Mouse (Mus musculus) forebrain, embryonic 13.5 days (tissue): ENCODE measurements around the gene Mcrip2. TPM values are rescaled to one million over a fixed set of nuclear protein-coding genes. Genes with fewer than 3 reads are reported as not detected.

Experiments used
- ATAC-seq: fragments of 200-750 bp; cut with Nextera tagmentation; 2 replicates; pipeline ENCODE4 v1.8.0; 2017
- H3K27ac ChIP-seq: fragments of 300-500 bp; sonication (generic); 2 replicates; pipeline ENCODE4 v1.5.1; 2015; ENCODE audit warnings: inconsistent platforms, mild to moderate bottlenecking, moderate library complexity
- H3K27me3 ChIP-seq: fragments of 300-500 bp; sonication (generic); 2 replicates; pipeline ENCODE4 v1.6.1; 2015; ENCODE audit warnings: mild to moderate bottlenecking, inconsistent platforms
- H3K36me3 ChIP-seq: fragments of 300-500 bp; sonication (generic); 2 replicates; pipeline ENCODE4 v1.6.1; 2015; ENCODE audit warnings: mild to moderate bottlenecking, inconsistent platforms; ENCODE audit not compliant: poor library complexity, severe bottlenecking
- H3K4me1 ChIP-seq: fragments of 300-500 bp; sonication (generic); 2 replicates; pipeline ENCODE4 v1.6.1; 2015; ENCODE audit warnings: inconsistent platforms
- H3K4me2 ChIP-seq: fragments of 300-500 bp; sonication (generic); 2 replicates; pipeline ENCODE4 v1.6.1; 2015; ENCODE audit warnings: inconsistent platforms, mild to moderate bottlenecking, moderate library complexity
- H3K4me3 ChIP-seq: fragments of 300-500 bp; sonication (generic); 2 replicates; pipeline ENCODE4 v1.5.1; 2015; ENCODE audit warnings: mild to moderate bottlenecking, inconsistent platforms
- H3K9ac ChIP-seq: fragments of 300-500 bp; sonication (generic); 2 replicates; pipeline ENCODE4 v1.6.1; 2015; ENCODE audit warnings: mild to moderate bottlenecking, inconsistent platforms
- H3K9me3 ChIP-seq: fragments of 300-500 bp; sonication (generic); replicated peaks from 2 replicates; pipeline ENCODE4 v1.6.1; 2016; ENCODE audit warnings: inconsistent platforms
- WGBS: fragments of 180-500 bp; shearing (Covaris S2); methylation state at CpG from one replicate; pipeline ENCODE4 v1.1.7; 2015; 5-methylcytosine and 5-hydroxymethylcytosine counted together
- polyA plus RNA-seq: library from polyadenylated mRNA; unstranded; fragments of >200 nt; fragmentation: Nextera tagmentation; extraction: Ambion mirVana; gene quantifications from 2 replicates; pipeline ENCODE4 v1.2.1, GENCODE M21; 2015

The Mcrip2 gene
- polyA plus RNA-seq, 1 experiment from 2014 or later, result 12.9 TPM

DNA sequence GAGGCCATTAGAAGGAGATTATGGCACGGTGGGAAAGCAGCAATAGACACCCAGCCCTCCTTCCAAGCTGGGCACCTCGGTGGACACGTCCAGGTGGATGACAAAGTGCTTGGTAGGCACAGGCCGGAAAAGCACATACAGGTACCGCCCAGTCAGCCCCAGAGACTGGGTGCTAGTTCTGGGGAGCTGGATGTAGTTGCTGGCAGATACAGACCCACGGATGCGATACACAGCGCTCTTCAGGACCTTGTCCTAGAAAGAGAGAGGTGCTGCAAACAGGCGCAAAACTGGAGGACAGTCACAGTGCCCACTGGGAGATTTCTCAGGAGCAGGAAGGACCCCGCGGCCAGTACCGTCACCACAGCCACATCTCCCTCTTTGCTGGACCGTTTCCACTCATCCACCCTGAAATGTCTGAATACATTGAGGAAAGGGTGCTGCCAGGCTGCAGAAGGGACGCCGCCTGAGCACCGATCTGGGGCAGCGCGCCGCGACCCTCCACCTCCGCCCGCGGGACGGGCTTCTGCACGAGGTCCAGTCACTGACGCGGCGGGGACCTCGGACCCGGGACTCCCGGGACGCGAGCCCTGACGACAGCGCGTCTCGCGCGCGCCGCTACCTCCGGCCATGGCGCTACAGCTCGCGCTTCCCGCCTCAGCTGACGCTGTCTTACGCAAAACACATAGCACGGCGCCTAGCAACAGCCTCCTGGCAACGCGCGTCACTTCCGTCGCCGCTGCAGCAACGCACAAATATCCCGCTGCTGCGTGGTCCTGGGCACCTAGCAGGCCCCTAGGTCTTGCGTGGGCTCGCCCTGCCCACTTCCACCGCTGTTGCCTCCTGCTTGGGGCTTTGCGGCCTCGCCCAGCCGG is 7.5 kb downstream of the Mcrip2 start, which contains the start of gene Wdr90:
Wdr90 (minus strand) TSS at position 670 of the 872 bp plus-strand sequence.
- 4% methylated on average over 64 of the region's 65 CpGs for WGBS
- peak within 1 kb of the TSS; percentile 87 for H3K4me2 ChIP-seq
- H3K9ac ChIP-seq, result peak within 1 kb of the TSS; percentile 84
- H3K27ac ChIP-seq, result peak within 1 kb of the TSS; percentile 68
- peak within 1 kb of the TSS; percentile 65 for H3K4me3 ChIP-seq
- peaks cover 24% of the 10 kb centered on the region for H3K4me1 ChIP-seq
- ATAC-seq, result peak; percentile 97
- no peaks in the 10 kb centered on the region for H3K27me3 ChIP-seq
- H3K36me3 ChIP-seq, result no peaks in the 10 kb centered on the region
- no peaks in the 10 kb centered on the region for H3K9me3 ChIP-seq

DNA sequence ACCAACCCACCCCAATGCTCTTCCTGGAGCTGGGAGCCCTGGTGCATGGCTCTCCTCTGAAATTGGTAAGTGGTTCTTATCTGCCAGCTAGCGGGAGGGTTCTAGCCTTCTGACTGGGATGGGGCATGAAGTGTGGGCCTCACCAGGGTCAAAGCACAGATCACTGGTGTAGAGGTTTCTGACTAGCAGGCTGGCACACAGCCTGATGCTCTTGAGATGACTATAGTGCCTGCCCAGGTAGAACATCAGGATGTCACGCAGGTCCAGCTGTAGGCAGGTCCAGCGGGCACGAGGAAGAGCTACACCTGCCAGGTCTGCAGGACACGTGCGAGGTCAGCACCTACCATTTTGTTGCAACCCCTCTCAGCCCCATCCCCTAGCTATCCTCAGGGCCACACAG is 8.3 kb downstream of the Mcrip2 start:
- WGBS, result 91% methylated on average over 6 of the region's 6 CpGs
- peak overlapping the region; percentile 65 for H3K4me3 ChIP-seq
- peaks cover 3% of the 10 kb centered on the region for H3K36me3 ChIP-seq
- H3K9ac ChIP-seq, result peak overlapping the region; percentile 84
- H3K9me3 ChIP-seq, result no peaks in the 10 kb centered on the region
- peaks cover 24% of the 10 kb centered on the region for H3K4me1 ChIP-seq
- no peaks in the 10 kb centered on the region for H3K27me3 ChIP-seq
- H3K4me2 ChIP-seq, result peak overlapping the region; percentile 87
- H3K27ac ChIP-seq, result no peak overlapping the region
- ATAC-seq, result no peak

DNA sequence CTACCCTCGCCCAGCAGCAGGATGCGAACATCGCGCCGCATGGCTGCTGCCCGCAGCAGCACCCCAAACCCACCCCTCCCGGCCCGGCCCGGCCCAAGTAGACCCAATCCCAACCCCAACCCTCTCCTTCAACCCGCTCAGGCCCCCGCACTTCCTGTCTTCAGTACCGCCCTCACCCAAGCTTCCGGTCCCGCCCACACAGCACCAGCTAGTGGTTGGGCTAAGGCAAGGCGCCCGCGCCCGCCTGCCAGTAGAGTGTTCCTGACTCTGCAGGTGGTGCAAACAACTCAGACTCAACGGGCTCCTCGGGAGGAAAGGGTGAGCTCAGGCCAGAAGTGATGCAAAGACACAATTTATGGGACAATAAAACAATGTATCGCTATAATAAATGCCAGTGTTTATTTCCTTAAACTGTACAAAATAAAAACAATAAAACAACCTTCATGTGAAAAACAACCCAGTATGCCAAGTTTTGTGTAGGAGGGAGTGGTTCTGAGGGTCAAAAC is 24.1 kb downstream of the Mcrip2 start, which contains the start of gene Rhot2:
Rhot2 (minus strand) TSS at position 456 of the 506 bp plus-strand sequence.
- no peaks in the 10 kb centered on the region for H3K9me3 ChIP-seq
- H3K27me3 ChIP-seq, result no peaks in the 10 kb centered on the region
- H3K4me1 ChIP-seq, result peaks cover 17% of the 10 kb centered on the region
- peak; percentile 96 for ATAC-seq
- peak within 1 kb of the TSS; percentile 74 for H3K9ac ChIP-seq
- H3K4me2 ChIP-seq, result peak within 1 kb of the TSS; percentile 96
- 1% methylated on average over 21 of the region's 21 CpGs for WGBS
- peak within 1 kb of the TSS; percentile 66 for H3K27ac ChIP-seq
- H3K4me3 ChIP-seq, result peak within 1 kb of the TSS; percentile 73
- peaks cover 66% of the 10 kb centered on the region for H3K36me3 ChIP-seq

DNA sequence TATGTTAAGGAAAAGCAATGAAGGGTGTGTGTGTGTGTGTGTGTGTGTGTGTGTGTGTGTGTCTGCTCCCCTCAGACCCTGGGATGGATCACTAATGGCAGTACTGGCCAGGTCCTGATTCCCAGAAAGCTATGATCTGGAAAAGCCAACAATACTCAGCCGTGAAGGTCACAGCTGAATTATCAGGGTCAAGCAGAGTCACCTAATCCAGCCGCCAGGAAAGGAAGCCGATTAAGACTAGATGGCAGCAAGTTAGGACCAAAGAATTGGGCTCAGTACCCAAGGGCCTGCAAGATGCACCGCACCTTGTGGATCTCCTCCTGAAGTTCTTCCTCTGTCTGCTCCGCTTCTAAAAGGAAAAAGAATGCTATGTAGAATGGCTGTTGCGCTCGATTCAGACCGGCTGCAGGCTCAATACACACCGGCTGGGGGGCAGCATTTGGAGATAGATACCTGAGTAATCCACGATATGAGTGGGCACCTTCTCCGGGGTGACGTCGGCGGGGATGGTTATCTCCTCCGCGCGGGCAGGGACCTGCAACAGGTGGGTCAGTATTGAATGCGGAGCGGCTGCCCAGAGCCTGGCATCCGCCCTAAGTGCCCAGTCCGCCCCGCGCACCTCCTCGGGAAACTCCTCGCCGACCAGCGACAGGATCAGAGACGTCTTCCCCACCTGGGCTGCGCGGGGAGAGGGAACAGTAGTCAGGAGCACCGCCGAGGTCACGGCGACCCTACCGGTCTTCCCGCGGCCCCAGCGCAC is 24.7 kb downstream of the Mcrip2 start:
- H3K4me3 ChIP-seq, result peak overlapping the region; percentile 73
- no peak; the same call in none of the 2 replicates for ATAC-seq
- peak overlapping the region; percentile 66 for H3K27ac ChIP-seq
- H3K36me3 ChIP-seq, result peaks cover 66% of the 10 kb centered on the region
- WGBS, result 4% methylated on average over 35 of the region's 38 CpGs
- H3K9ac ChIP-seq, result peak overlapping the region; percentile 74
- H3K9me3 ChIP-seq, result no peaks in the 10 kb centered on the region
- H3K4me1 ChIP-seq, result peaks cover 17% of the 10 kb centered on the region
- peak overlapping the region; percentile 96 for H3K4me2 ChIP-seq
- no peaks in the 10 kb centered on the region for H3K27me3 ChIP-seq

DNA sequence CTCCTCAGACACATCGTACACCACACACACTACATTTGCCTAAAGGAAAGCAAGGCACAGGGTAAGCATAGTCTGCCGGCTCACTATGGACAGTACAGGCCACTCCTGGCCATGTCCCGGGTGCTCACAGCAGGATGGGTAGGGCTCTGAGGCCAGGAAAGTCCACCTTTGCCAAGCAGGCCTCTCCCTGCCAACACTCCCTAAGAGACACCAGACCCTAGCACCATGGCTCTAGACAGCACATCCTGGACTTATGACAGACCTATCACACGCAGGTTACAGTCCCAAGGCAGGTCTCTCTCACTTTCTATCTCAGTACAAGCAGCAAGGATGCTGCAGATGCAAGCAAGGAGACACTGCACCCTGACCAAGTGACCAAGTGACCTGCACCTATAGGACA is 25.4 kb downstream of the Mcrip2 start:
- Histone ChIP-seq H3K36me3 (peaks cover 63% of the 10 kb centered on the region), H3K27ac (no peak overlapping the region), H3K4me2 (peak overlapping the region; percentile 96), H3K4me1 (peaks cover 18% of the 10 kb centered on the region), H3K27me3 (no peaks in the 10 kb centered on the region), H3K4me3 (peak overlapping the region; percentile 73), H3K9me3 (no peaks in the 10 kb centered on the region), H3K9ac (peak overlapping the region; percentile 74)
- ATAC-seq, result no peak
- WGBS, result 95% methylated on average over 4 of the region's 4 CpGs

DNA sequence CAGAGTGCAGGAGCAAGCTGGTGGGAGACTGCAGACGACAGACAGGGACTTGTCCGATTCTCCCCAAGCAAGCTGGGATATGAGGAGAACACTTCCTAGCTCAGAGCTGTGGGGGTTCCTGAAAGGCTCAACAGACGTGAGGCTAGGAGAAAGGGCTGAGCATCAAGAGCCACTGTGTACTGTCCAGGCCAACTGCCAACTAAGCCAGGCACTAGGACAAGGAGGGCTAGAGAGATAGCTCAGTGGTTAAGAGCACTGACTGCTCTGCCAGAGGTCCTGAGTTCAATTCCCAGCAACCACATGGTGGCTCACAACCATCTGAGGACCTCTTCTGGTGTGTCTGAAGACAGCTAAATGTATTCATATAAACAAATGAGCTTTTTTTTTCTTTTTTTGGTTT is 26.1 kb downstream of the Mcrip2 start:
- peaks cover 25% of the 10 kb centered on the region for H3K4me1 ChIP-seq

DNA sequence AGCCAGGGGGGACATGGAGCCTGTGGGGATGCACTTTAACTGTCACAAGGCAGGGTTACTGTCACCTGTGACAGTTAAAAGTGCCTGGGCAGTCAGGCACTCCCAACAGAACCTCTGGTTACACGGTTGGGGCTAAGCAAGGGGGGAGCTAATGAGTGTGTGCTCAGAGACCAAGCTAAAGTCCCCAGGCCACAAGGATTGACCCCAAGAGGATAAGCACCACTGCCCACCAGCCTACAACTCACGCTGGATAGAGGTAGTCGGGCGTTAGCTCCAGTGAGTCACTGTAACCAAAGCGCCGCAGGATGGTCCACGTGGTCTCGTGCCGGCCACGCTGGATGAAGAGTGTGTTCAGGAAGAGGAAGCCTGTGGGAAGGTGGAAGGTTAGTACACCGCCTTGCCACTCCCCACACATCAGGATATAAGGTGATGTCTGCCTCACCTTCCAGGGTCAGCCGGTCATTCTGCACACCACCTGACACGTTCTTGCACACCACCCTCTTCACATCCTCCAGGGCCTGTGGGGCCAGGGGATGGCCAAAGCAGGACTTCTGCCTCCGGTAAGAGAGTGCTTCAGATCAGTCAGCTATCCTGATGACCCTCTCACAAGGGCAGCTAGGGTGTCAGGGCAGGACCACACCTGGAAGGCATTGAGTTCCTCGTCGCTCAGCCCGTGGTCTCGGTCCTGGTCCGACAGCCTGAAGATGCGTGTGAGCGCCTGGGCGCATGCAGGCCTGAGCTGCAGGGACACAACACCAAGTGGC is 27.3 kb downstream of the Mcrip2 start, which contains the start of gene Gm20683:
Gm20683 (minus strand) TSS at position 647 of the 764 bp plus-strand sequence.
- Histone ChIP-seq H3K27ac (no peak within 1 kb of the TSS), H3K4me3 (no peak within 1 kb of the TSS), H3K4me2 (no peak within 1 kb of the TSS), H3K9me3 (no peaks in the 10 kb centered on the region), H3K4me1 (peaks cover 37% of the 10 kb centered on the region), H3K36me3 (peaks cover 59% of the 10 kb centered on the region), H3K27me3 (no peaks in the 10 kb centered on the region), H3K9ac (0 out of 2 replicates have a peak within 1 kb of the TSS, but pooled peaks have one; percentile 8)
- 96% methylated on average over 22 of the region's 22 CpGs for WGBS
- no peak for ATAC-seq

More for the DNA sequence above, 26.1 kb downstream of the Mcrip2 start:
- H3K36me3 ChIP-seq, result peaks cover 63% of the 10 kb centered on the region
- H3K4me2 ChIP-seq, result no peak overlapping the region
- no peak for ATAC-seq
- no peaks in the 10 kb centered on the region for H3K9me3 ChIP-seq
- H3K27ac ChIP-seq, result no peak overlapping the region
- WGBS, result 82% methylated on average over 3 of the region's 3 CpGs
- H3K9ac ChIP-seq, result 0 out of 2 replicates have a peak overlapping the region, but pooled peaks have one; percentile 8
- H3K4me3 ChIP-seq, result no peak overlapping the region
- H3K27me3 ChIP-seq, result no peaks in the 10 kb centered on the region

DNA sequence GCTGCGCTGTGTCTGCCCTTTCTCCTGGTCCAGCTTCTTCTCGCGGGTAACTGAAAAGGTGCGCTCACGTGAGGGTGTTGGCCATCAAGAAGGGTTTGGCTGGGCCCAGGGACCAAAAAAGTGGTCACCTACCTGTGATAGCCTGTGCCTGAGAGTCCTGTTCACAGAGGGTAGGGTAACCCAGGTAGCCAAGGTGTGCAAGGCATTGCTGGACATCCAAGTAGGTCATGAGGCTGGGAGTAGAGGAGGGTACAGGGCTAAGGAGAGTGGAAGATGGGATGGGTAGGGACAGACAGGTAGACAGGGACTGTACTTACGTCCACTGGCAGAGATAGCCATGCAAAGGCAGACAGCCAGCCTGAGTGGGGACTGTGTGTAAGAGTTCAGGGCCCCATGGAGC is 28.0 kb downstream of the Mcrip2 start:
- Histone ChIP-seq H3K4me2 (no peak overlapping the region), H3K36me3 (peaks cover 56% of the 10 kb centered on the region), H3K9ac (no peak overlapping the region), H3K27ac (no peak overlapping the region), H3K9me3 (no peaks in the 10 kb centered on the region), H3K4me1 (peaks cover 44% of the 10 kb centered on the region), H3K4me3 (no peak overlapping the region), H3K27me3 (no peaks in the 10 kb centered on the region)
- ATAC-seq, result no peak
- 93% methylated on average over 6 of the region's 6 CpGs for WGBS

DNA sequence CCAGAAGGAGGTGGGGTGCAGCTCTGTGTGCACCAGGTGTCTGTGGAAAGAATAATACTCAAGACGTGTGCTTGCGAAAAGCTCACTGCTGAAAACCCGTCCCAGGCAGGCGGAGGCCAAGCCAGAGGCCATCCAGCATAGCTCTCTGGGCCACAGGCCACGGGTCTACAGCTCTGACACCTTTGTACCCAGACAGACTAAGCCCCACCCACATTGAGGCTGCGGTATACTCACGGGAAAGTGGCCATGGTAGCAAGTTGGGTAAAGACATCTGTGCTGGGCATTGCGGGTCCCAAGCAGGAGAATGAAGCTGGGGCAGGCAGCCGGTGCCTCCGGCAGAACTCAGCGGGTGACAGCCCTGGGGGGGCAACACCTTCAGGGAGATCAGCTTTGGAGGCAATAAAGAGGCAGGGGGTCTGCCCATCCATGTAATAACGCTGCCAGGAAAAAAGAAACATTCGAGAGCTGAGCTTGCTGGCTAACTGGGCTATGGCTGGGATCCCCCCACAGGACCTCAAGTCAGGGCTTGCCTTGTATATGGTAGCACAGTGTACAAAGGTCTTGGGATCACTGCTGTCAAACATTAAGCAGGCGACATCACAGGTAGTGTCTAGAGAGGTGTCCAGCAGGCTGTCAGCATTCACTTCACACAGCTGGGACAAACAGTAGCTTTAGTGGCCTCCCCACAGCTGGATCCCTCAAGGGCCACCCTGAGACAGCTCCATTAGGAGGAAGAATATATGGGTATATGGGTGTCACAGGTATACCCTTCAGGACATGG is 28.9 kb downstream of the Mcrip2 start:
- WGBS, result 87% methylated on average over 14 of the region's 14 CpGs

DNA sequence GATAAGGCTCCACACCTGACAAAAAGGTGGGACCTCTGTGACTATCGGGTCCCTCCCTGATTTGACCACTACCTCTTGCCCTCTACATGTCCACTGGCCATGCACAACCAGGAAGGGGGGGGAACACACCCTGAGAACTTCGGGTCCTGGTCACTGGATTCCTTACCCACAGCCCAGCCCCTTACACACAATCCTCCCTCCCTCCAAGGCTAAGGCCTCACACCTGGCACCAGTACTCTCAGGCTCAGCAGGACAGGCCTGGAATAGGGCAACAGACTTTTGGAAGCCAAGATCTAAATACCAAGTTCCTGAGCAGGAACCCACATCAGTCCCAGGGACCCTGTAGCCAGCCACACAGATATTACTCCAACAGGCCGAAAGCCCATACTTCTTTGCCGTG is 29.7 kb downstream of the Mcrip2 start:
- 87% methylated on average over 4 of the region's 4 CpGs for WGBS
- H3K27ac ChIP-seq, result no peak overlapping the region
- H3K4me2 ChIP-seq, result no peak overlapping the region
- H3K36me3 ChIP-seq, result peaks cover 57% of the 10 kb centered on the region
- no peak for ATAC-seq
- H3K4me3 ChIP-seq, result no peak overlapping the region
- H3K27me3 ChIP-seq, result no peaks in the 10 kb centered on the region
- no peak overlapping the region for H3K9ac ChIP-seq
- H3K4me1 ChIP-seq, result peaks cover 54% of the 10 kb centered on the region
- H3K9me3 ChIP-seq, result no peaks in the 10 kb centered on the region

More for the DNA sequence above, 28.9 kb downstream of the Mcrip2 start:
- Histone ChIP-seq H3K4me1 (peaks cover 49% of the 10 kb centered on the region), H3K4me2 (no peak overlapping the region), H3K4me3 (no peak overlapping the region), H3K27ac (no peak overlapping the region), H3K9me3 (no peaks in the 10 kb centered on the region), H3K9ac (no peak overlapping the region), H3K27me3 (no peaks in the 10 kb centered on the region), H3K36me3 (peaks cover 57% of the 10 kb centered on the region)
- ATAC-seq, result no peak

DNA sequence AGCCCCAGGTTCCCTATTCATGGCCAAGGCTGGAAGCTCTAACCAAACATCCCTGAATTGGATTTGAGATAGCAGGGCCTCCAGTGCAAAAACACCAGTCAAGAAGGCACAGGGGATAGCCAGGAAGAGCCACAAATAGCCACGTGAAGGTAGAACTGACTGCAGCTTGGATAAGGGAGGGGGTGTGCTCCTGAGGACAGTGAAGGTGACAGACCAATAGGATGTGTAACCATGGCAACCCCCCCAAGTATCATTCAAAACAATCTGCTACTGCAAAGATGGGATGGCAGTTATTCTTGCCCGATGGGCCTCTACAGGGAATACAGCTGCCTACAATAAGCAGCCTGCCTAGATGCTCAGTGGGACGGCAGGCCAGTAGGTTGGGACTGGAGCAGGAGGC is 31.0 kb downstream of the Mcrip2 start:
- H3K9ac ChIP-seq, result peak overlapping the region; percentile 75
- H3K4me1 ChIP-seq, result peaks cover 50% of the 10 kb centered on the region
- H3K4me2 ChIP-seq, result peak overlapping the region; percentile 79
- H3K36me3 ChIP-seq, result peaks cover 57% of the 10 kb centered on the region
- no peaks in the 10 kb centered on the region for H3K9me3 ChIP-seq
- peak overlapping the region; percentile 44; the same call in 1 of the 2 replicates for H3K4me3 ChIP-seq
- 27% methylated on average over 3 of the region's 3 CpGs for WGBS
- ATAC-seq, result no peak
- peak overlapping the region; percentile 82 for H3K27ac ChIP-seq
- no peaks in the 10 kb centered on the region for H3K27me3 ChIP-seq
